Mouse (Mus musculus) lung, embryonic 14.5 days (tissue): ENCODE measurements at regions not wholly inside any gene's neighbourhood (a gene's known extent, or its start where the extent isn't known, plus 50 kb on each side); places are given as distances from the start of the nearest gene placed in this dataset.

Experiments used
- ATAC-seq: fragments of 200-750 bp; cut with Nextera tagmentation; 2 replicates; pipeline ENCODE4 v1.8.0; 2017; ENCODE audit warnings: mild to moderate bottlenecking, moderate TSS enrichment, moderate library complexity; ENCODE audit not compliant: insufficient read depth
- DNase-seq: peaks from one replicate; pipeline ENCODE4 v3.0.0-alpha.2; 2015
- H3K27ac ChIP-seq: fragments of 300-500 bp; sonication (generic); 2 replicates; pipeline ENCODE4 v1.5.1; 2014; ENCODE audit warnings: low read depth, mild to moderate bottlenecking, moderate library complexity
- H3K27me3 ChIP-seq: fragments of 300-500 bp; sonication (generic); 2 replicates; pipeline ENCODE4 v1.6.1; 2014; ENCODE audit warnings: low read length, control low read depth; ENCODE audit not compliant: insufficient read depth
- H3K36me3 ChIP-seq: fragments of 300-500 bp; sonication (generic); 2 replicates; pipeline ENCODE4 v1.6.1; 2014; ENCODE audit warnings: control low read depth; ENCODE audit not compliant: insufficient read depth
- H3K4me1 ChIP-seq: fragments of 300-500 bp; sonication (generic); 2 replicates; pipeline ENCODE4 v1.6.1; 2014; ENCODE audit warnings: antibody characterized with exemption, control low read depth; ENCODE audit not compliant: insufficient read depth
- H3K4me2 ChIP-seq: fragments of 300-500 bp; sonication (generic); 2 replicates; pipeline ENCODE4 v1.6.1; 2014; ENCODE audit warnings: mild to moderate bottlenecking
- H3K4me3 ChIP-seq: fragments of 300-500 bp; sonication (generic); 2 replicates; pipeline ENCODE4 v1.5.1; 2014; ENCODE audit warnings: low read depth, low read length
- H3K9ac ChIP-seq: fragments of 300-500 bp; sonication (generic); 2 replicates; pipeline ENCODE4 v1.6.1; 2014
- H3K9me3 ChIP-seq: fragments of 300-500 bp; sonication (generic); 2 replicates; pipeline ENCODE4 v1.6.1; 2016; ENCODE audit warnings: low read depth, low read length, control low read depth
- CTCF ChIP-seq: IDR thresholded peaks from 2 replicates; pipeline ENCODE4 v1.5.1; 2016; ENCODE audit warnings: antibody characterized with exemption, low read depth
- WGBS: fragments of 180-500 bp; shearing (Covaris S2); extraction: QIAGEN DNeasy Blood & Tissue Kit; methylation state at CpG from one replicate; pipeline ENCODE4 v1.1.7; 2014; 5-methylcytosine and 5-hydroxymethylcytosine counted together

DNA sequence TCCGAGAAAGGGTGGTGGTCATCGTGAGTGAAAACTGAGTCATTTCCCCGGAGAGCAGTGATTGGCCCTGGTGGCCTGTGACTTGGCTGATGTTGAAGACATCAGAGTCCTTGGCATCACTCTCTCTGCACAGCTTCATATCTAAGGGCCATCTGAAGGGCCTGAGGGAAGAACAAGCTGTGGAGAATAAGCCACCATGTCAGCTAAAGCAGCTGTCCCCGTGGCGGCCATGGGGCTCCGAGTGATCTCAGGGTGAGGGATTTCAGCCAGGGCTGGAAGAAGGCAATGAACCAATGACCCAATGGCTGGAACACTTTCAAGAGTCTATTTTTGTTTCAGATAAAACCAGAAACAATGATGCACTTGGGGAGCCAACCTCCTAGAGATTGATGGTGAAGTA, 62.2 kb downstream of the Ttc32 start:
- H3K4me1 ChIP-seq = no peaks in the 10 kb centered on the region
- no peak for TF ChIP-seq CTCF
- no peak for DNase-seq
- no peaks in the 10 kb centered on the region for H3K36me3 ChIP-seq
- 89% methylated on average over 6 of the region's 6 CpGs for WGBS
- no peak overlapping the region for H3K4me2 ChIP-seq
- no peak for ATAC-seq
- H3K9ac ChIP-seq = no peak overlapping the region
- H3K27ac ChIP-seq = no peak overlapping the region
- H3K27me3 ChIP-seq = no peaks in the 10 kb centered on the region
- H3K4me3 ChIP-seq = no peak overlapping the region
- H3K9me3 ChIP-seq = no peaks in the 10 kb centered on the region

DNA sequence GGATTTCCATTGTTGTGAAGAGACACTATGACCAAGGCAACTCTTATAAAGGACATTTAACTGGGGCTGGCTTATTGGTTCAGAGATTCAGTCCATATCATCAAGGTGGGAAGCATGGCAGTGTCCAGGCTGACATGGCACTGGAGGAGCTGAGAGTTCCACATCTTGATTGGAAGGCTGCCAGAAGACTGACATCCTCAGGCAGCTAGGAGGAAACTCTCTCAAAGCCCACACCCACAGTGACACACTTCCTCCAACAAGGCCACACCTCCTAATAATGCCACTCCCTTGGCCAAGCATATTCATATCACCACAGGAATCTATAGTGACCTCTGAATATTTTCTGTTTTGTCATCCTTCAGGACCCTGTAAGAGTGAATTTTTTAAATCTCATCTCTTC, 65.3 kb downstream of the Ttc32 start:
- Histone ChIP-seq H3K36me3 (no peaks in the 10 kb centered on the region), H3K4me1 (no peaks in the 10 kb centered on the region), H3K9ac (no peak overlapping the region), H3K27ac (no peak overlapping the region), H3K9me3 (no peaks in the 10 kb centered on the region), H3K4me2 (no peak overlapping the region), H3K4me3 (no peak overlapping the region), H3K27me3 (no peaks in the 10 kb centered on the region)
- ATAC-seq (no peak), DNase-seq (no peak)
- no peak for TF ChIP-seq CTCF

DNA sequence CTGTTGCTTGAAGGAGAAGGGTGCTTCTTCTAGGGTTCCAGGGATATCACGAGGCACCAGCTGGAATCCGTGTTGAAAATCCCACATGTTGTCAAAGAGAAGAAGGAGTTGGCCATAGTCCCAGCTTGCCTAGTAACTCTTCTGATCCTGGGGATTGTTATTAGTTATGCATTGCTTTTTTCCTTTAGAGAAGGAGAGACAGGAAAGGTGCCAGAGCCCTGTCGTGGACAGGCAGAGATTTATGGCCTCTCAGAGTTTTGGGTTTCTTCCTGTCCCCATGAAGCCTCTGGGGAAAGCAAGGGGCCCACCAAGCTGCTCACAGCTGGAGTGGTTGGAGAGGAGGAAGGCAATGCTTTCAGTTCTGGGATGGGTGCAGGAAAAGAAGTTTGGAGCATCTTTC, 76.6 kb downstream of the Ttc32 start:
- ATAC-seq (no peak), DNase-seq (peak; percentile 62)
- WGBS = 30% methylated on average over 3 of the region's 3 CpGs

DNA sequence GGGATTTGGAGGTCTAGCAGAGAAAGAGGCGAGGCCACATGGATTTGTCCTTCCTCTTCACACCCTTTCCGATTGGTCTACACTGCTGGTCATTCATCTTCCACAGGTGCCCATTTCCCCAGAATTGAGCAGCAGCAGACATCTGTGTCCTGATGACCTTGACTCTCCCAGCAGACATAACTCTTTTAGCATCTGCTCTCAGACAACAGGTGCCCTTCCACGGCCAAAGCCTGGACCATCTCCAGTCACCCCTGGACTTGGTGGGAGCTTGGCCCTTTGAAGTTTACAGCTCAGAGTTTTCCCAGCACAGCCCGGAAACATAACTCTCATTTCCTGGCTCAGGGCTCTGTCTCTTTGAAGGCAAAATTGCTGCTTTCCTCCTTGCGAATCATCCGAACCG, 80.0 kb downstream of the Ttc32 start:
- TF ChIP-seq CTCF = no peak
- H3K36me3 ChIP-seq = no peaks in the 10 kb centered on the region
- no peak for ATAC-seq
- no peaks in the 10 kb centered on the region for H3K4me1 ChIP-seq
- 59% methylated on average over 7 of the region's 7 CpGs for whole genome bisulfite sequencing
- H3K27me3 ChIP-seq = no peaks in the 10 kb centered on the region
- H3K9me3 ChIP-seq = no peaks in the 10 kb centered on the region
- H3K4me3 ChIP-seq = no peak overlapping the region
- no peak overlapping the region for H3K9ac ChIP-seq
- no peak overlapping the region for H3K4me2 ChIP-seq
- H3K27ac ChIP-seq = no peak overlapping the region
- DNase-seq = no peak

More for the DNA sequence above, 76.6 kb downstream of the Ttc32 start:
- no peak overlapping the region for H3K27ac ChIP-seq
- no peak overlapping the region for H3K9ac ChIP-seq
- no peaks in the 10 kb centered on the region for H3K9me3 ChIP-seq
- no peaks in the 10 kb centered on the region for H3K4me1 ChIP-seq
- no peak overlapping the region for H3K4me2 ChIP-seq
- H3K4me3 ChIP-seq = no peak overlapping the region
- TF ChIP-seq CTCF = no peak
- no peaks in the 10 kb centered on the region for H3K27me3 ChIP-seq
- H3K36me3 ChIP-seq = no peaks in the 10 kb centered on the region

DNA sequence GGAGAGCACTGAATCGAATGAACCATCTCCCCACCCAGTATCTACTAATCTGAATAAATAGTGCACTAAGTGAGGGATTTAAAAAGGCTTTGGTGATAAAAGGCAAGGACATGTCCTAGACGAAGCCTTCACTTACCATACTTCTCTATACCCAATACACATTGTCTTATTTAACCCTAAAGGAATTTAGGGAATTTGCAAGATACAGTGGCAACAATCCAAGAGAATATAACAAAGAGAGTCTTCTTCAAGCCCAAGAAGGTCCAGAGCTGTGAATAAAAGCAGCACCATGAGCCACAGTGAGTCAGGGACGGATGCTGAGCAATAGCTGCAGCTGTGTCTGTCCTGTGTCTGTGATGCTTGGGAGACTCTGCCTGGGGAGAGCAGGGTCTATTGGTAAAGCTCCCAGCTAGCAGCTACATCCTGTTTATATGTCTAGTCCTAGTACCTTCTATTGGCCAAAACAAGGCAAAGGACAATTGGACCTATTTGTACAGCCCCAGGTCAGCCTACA, 82.4 kb downstream of the Ttc32 start:
- DNase-seq = no peak
- 73% methylated on average over 3 of the region's 3 CpGs for WGBS

DNA sequence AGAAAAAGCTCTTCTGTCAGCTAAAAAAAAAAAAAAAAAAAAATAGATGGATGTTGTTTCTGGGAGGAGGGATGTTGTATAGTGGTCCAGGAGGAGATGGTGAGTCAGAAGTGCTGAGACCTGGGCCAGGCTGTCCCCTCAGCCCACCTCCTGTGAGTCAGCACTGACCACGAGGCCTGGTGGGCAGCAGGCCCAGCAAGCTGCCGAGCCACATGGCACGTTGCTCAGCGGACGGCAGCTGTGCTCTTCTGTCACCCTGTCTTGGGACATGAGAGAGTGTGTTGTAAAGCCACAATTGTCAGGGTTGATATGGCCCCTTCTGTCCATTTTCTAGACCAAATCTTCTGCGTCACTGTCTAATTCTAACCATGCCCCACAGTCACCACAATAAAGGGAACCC, 83.9 kb downstream of the Ttc32 start:
- DNase-seq (peak; percentile 6), ATAC-seq (no peak)
- H3K9ac ChIP-seq = no peak overlapping the region
- H3K36me3 ChIP-seq = no peaks in the 10 kb centered on the region
- H3K4me2 ChIP-seq = no peak overlapping the region
- H3K27me3 ChIP-seq = no peaks in the 10 kb centered on the region
- TF ChIP-seq CTCF = no peak
- H3K9me3 ChIP-seq = no peaks in the 10 kb centered on the region
- no peak overlapping the region for H3K4me3 ChIP-seq
- H3K4me1 ChIP-seq = no peaks in the 10 kb centered on the region
- no peak overlapping the region for H3K27ac ChIP-seq
- WGBS = 62% methylated on average over 6 of the region's 6 CpGs

More for the DNA sequence above, 82.4 kb downstream of the Ttc32 start:
- TF ChIP-seq CTCF = no peak
- H3K4me1 ChIP-seq = no peaks in the 10 kb centered on the region
- no peak overlapping the region for H3K27ac ChIP-seq
- no peak overlapping the region for H3K4me2 ChIP-seq
- ATAC-seq = no peak
- H3K4me3 ChIP-seq = no peak overlapping the region
- H3K9me3 ChIP-seq = no peaks in the 10 kb centered on the region
- no peaks in the 10 kb centered on the region for H3K27me3 ChIP-seq
- H3K9ac ChIP-seq = no peak overlapping the region
- no peaks in the 10 kb centered on the region for H3K36me3 ChIP-seq

DNA sequence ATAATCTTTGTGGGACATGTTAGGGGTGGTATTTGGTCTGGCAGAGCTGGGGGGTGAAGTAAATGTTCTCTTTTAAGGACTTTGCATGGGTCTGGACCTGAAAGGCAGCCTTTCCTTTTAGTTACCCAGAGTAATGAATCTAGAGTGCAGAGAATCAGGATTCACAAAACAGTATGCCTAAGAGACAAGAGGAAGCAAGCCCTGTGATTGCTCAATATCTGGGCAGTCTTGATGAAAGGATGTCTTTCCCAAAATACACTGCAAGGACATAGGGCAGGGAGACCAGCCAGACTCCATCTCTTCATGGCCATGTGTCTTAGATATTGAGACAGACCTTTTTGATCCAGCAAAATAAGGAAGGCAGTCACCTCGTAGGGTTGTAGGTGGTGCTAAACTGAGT, 84.3 kb downstream of the Ttc32 start:
- Histone ChIP-seq H3K4me3 (no peak overlapping the region), H3K4me2 (no peak overlapping the region), H3K9ac (no peak overlapping the region), H3K4me1 (no peaks in the 10 kb centered on the region), H3K36me3 (no peaks in the 10 kb centered on the region), H3K9me3 (no peaks in the 10 kb centered on the region), H3K27ac (no peak overlapping the region), H3K27me3 (no peaks in the 10 kb centered on the region)
- DNase-seq (no peak), ATAC-seq (no peak)
- WGBS = 84% methylated on average over 1 of the region's 1 CpGs
- no peak for TF ChIP-seq CTCF

DNA sequence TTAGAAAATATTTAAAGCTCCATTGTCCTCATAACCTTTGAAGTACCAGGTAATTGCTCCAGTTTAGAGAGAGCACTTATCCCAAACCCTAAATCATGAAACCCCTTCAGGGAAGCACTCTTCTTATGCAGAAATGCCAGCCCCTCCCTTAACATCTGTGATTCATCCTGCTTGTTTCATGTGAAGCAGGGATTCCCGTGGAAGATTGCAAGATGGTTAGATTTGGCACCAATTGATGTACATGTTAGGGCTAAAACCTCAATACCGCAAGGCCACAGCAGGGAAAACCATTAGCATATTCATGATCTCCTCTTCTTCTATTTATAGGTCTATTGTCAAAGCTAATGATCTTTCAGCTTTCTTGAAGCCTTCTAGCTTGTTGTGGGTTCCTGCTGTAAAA, 88.8 kb downstream of the Ttc32 start:
- TF ChIP-seq CTCF = no peak
- Histone ChIP-seq H3K4me2 (no peak overlapping the region), H3K27ac (no peak overlapping the region), H3K4me3 (no peak overlapping the region), H3K9ac (no peak overlapping the region), H3K4me1 (no peaks in the 10 kb centered on the region), H3K9me3 (no peaks in the 10 kb centered on the region), H3K36me3 (no peaks in the 10 kb centered on the region), H3K27me3 (no peaks in the 10 kb centered on the region)
- 55% methylated on average over 2 of the region's 2 CpGs for WGBS
- DNase-seq (no peak), ATAC-seq (no peak)
